Comparison of ENCODE assay signal across 9 mouse cellular contexts in the genomic region with DNA sequence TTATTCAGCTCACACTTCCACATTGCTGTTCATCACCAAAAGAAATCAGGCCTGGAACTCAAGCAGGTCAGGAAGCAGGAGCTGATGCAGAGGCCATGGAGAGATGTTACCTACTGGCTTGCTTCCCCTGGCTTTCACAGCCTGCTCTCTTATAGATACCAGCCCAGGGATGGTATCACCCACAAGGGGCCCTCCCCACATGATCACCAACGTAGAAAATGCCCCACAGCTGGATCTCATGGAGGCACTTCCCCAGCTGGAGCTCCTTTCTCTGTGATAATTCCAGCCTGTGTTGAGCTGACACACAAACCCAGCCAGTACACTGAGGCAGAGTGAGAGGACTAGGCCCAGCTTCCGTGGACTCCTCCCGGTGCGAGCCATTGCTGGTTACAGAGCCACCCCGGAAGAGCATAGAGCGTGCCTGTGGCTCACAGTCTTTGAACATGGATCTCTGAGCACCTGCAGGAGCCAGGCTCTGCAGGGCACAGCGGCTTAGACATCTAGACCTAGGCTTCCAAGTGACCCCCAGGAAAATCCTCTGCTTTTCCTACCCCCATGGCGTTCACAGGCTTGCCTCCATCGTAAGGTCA. TPM values are rescaled to one million over a fixed set of nuclear protein-coding genes. Genes with fewer than 3 reads are reported as not detected.
DNase-seq lines count a peak whose midpoint lies in the region; ATAC-seq and TF ChIP-seq lines count a peak whose summit lies in the region.
"Had no signal": no experiment of that assay in that cellular context is flagged by ENCODE, and none has a peak within 500 bp of the region (broad histone marks: within the 10 kb centered on the region; RNA-seq: fewer than 3 reads in every experiment).

No protein-coding gene starts in this region.

- DNase-seq in heart, postnatal 10 days: no peak
- peak; percentile 30 for DNase-seq in testis, postnatal 10 days (ENCODE audit: low spot score)
- DNase-seq in testis, postnatal 14 days (ENCODE audit: low spot score): no peak
- no peak for DNase-seq in liver, embryonic 14.5 days (ENCODE audit: low read depth in 3 of 3, low spot score in 3 of 3)
- DNase-seq in cerebellum, adult 2 months: no peak
- no peak for DNase-seq in spleen, adult 12 weeks (ENCODE audit: low spot score)
- no peak for DNase-seq in MN1 (ENCODE audit: low spot score)
- DNase-seq: embryo, embryonic 11 days had no signal

- peaks cover 16 to 27% of the 10 kb centered on the region in 2 experiments for H3K4me1 ChIP-seq in heart, embryonic 14.5 days (ENCODE audit: control insufficient read depth in 2 of 2, insufficient read depth in 2 of 2, low read length in 2 of 2)
- H3K4me1 ChIP-seq in liver, embryonic 14.5 days (replicated peaks; ENCODE audit: control insufficient read depth in 2 of 2, insufficient read depth in 2 of 2, low read length in 1 of 2): peaks cover 8 to 15% of the 10 kb centered on the region in 2 experiments
- H3K4me1 ChIP-seq in cerebellum, adult 2 months (ENCODE audit: control insufficient read depth, insufficient read depth, low read length): no peaks in the 10 kb centered on the region

- no peak overlapping the region for H3K4me3 ChIP-seq in heart, embryonic 14.5 days (ENCODE audit: control insufficient read depth in 1 of 2, insufficient read depth in 1 of 2, low read depth in 1 of 2, low read length in 2 of 2)
- no peak overlapping the region for H3K4me3 ChIP-seq in liver, embryonic 14.5 days (ENCODE audit: insufficient read depth in 1 of 2, low read depth in 2 of 2, low read length in 2 of 2)
- H3K4me3 ChIP-seq in cerebellum, adult 2 months (replicated peaks; ENCODE audit: insufficient read depth, low read depth, low read length): no peak overlapping the region

- H3K9ac ChIP-seq in heart, embryonic 14.5 days (ENCODE audit: low read length): no peak overlapping the region
- no peak overlapping the region for H3K9ac ChIP-seq in liver, embryonic 14.5 days (replicated peaks)

- no peaks in the 10 kb centered on the region for H3K27me3 ChIP-seq in heart, embryonic 14.5 days (ENCODE audit: control insufficient read depth, insufficient read depth, low read length)
- no peaks in the 10 kb centered on the region for H3K27me3 ChIP-seq in liver, embryonic 14.5 days (ENCODE audit: control insufficient read depth, insufficient read depth, low read length)
- no peaks in the 10 kb centered on the region for H3K27me3 ChIP-seq in cerebellum, adult 2 months (ENCODE audit: control insufficient read depth, insufficient read depth, low read length)

- H3K9me3 ChIP-seq in heart, embryonic 14.5 days (ENCODE audit: control insufficient read depth, low read length): no peaks in the 10 kb centered on the region
- H3K9me3 ChIP-seq in liver, embryonic 14.5 days (ENCODE audit: control insufficient read depth, low read length): no peaks in the 10 kb centered on the region

- H3K4me2 ChIP-seq in heart, embryonic 14.5 days (ENCODE audit: low read length): no peak overlapping the region
- H3K4me2 ChIP-seq in liver, embryonic 14.5 days (ENCODE audit: low read depth): no peak overlapping the region

- TF ChIP-seq POLR2A in cerebellum, adult 2 months (IDR thresholded peaks at IDR 0.05; ENCODE audit: borderline replicate concordance, insufficient read depth, low read length): no peak

- no peak for TF ChIP-seq CTCF in liver, embryonic 14.5 days (IDR thresholded peaks at IDR 0.05; ENCODE audit: low read depth)
- TF ChIP-seq CTCF in cerebellum, adult 2 months (IDR thresholded peaks at IDR 0.05; ENCODE audit: borderline replicate concordance, insufficient read depth, low read depth, low read length): no peak

- no peaks in the 10 kb centered on the region for H3K36me3 ChIP-seq in heart, embryonic 14.5 days (ENCODE audit: control insufficient read depth, insufficient read depth, low read length)
- no peaks in the 10 kb centered on the region for H3K36me3 ChIP-seq in liver, embryonic 14.5 days (replicated peaks; ENCODE audit: control insufficient read depth, insufficient read depth, low read depth)

- 79% methylated on average over 9 of the region's 9 CpGs for WGBS in heart, embryonic 14.5 days
- WGBS in liver, embryonic 14.5 days (ENCODE audit: insufficient replicate concordance): 57% methylated on average over 9 of the region's 9 CpGs
- 87% methylated on average over 9 of the region's 9 CpGs for WGBS in cerebellum, adult 2 months

- ATAC-seq in heart, embryonic 14.5 days (ENCODE audit: insufficient number of reproducible peaks, insufficient read depth, low FRiP score, low read depth): no peak
- no peak for ATAC-seq in liver, embryonic 14.5 days (ENCODE audit: insufficient read depth)

- TF ChIP-seq EP300 in liver, embryonic 14.5 days (IDR thresholded peaks at IDR 0.05; ENCODE audit: low read depth): no peak

- H3K27ac ChIP-seq in heart, embryonic 14.5 days (replicated peaks in 1 of 2; ENCODE audit: control insufficient read depth in 1 of 2, insufficient read depth in 1 of 2, low read depth in 2 of 2, low read length in 2 of 2): peak overlapping the region; percentile 75 to 78
- H3K27ac ChIP-seq in liver, embryonic 14.5 days: peak overlapping the region; percentile 22; the same call in 1 of the 2 replicates
- H3K27ac ChIP-seq in cerebellum, adult 2 months (ENCODE audit: insufficient read depth, low read length): no peak overlapping the region; the same call in 1 of the 2 replicates

- intact Hi-C loops in heart, postnatal 10 days (cut with DNase I): loop anchor here (1.0 kb wide), 1 partner anchor 48 kb away; no protein-coding TSS in a partner anchor

RNA-seq across cellular contexts. Expression of a gene that starts 49.7 kb away (rescaled TPM):
- 16.6 and 20.3 TPM in 2 replicates for polyA plus RNA-seq in heart, embryonic 14.5 days (2014; fragmentation: Nextera tagmentation; extraction: Ambion mirVana)
- total RNA-seq in heart, postnatal 10 days (2021): 10 to 100 TPM; 33.6 to 45.9 TPM
- polyA plus RNA-seq in liver, embryonic 14.5 days (2012; rRNA removed): 2.6 TPM in 2 replicates
- polyA plus RNA-seq in liver, embryonic 14.5 days (2014; fragmentation: Nextera tagmentation; extraction: Ambion mirVana): 3.0 and 3.8 TPM in 2 replicates
- polyA plus RNA-seq in cerebellum, adult 2 months (2012; rRNA removed): 5.0 and 5.2 TPM in 2 replicates
